Mouse (Mus musculus) fat pad, adult 2 months (tissue): Measurements from ENCODE around the gene Chrne.

Experiments
- DNase-seq: peaks from one replicate; pipeline ENCODE4 v3.0.0-alpha.2; 2011; ENCODE audit warnings: low read depth, low spot score; ENCODE audit errors: extremely low read depth

Chrne gene

GRCm38 (mm10) chr11:70628431-70628830 lies 9.4 kb upstream of the Chrne start:
- DNase-seq: no peak

GRCm38 (mm10) chr11:70626877-70627276 lies 7.9 kb upstream of the Chrne start:
- no peak for DNase-seq

GRCm38 (mm10) chr11:70625473-70625872 lies 6.5 kb upstream of the Chrne start:
- no peak for DNase-seq

GRCm38 (mm10) chr11:70623053-70623742 lies 4.2 kb upstream of the Chrne start:
- DNase-seq: no peak

- DNase-seq: no peak
These were observed 3.2 kb upstream of the Chrne start for GRCm38 (mm10) chr11:70621972-70622814.

- DNase-seq: no peak
These were observed 3.4 kb downstream of the Chrne start, which contains the start of gene 4930544D05Rik for GRCm38 (mm10) chr11:70615516-70616093. Gene 4930544D05Rik (plus strand): TSS chr11:70615848.

- no peak for DNase-seq
These were observed 3.9 kb downstream of the Chrne start for GRCm38 (mm10) chr11:70615074-70615473.

- no peak for DNase-seq
These were observed 6.5 kb downstream of the Chrne start for GRCm38 (mm10) chr11:70612505-70612904.

GRCm38 (mm10) chr11:70610752-70611151 lies 8.3 kb downstream of the Chrne start:
- DNase-seq: no peak

- DNase-seq: no peak
These were observed 10.5 kb downstream of the Chrne start for GRCm38 (mm10) chr11:70608381-70609066.

GRCm38 (mm10) chr11:70607611-70608010 lies 11.4 kb downstream of the Chrne start:
- DNase-seq: no peak

- no peak for DNase-seq
These were observed 12.3 kb downstream of the Chrne start for GRCm38 (mm10) chr11:70606717-70607116.

- DNase-seq: no peak
These were observed 13.9 kb downstream of the Chrne start for GRCm38 (mm10) chr11:70605024-70605566.

GRCm38 (mm10) chr11:70598451-70598953 lies 20.5 kb downstream of the Chrne start:
- DNase-seq: no peak

- DNase-seq: no peak
These were observed 21.7 kb downstream of the Chrne start for GRCm38 (mm10) chr11:70597301-70597700.

GRCm38 (mm10) chr11:70596094-70596493 lies 22.9 kb downstream of the Chrne start:
- no peak for DNase-seq

- no peak for DNase-seq
These were observed 23.4 kb downstream of the Chrne start for GRCm38 (mm10) chr11:70595638-70596037.

- no peak for DNase-seq
These were observed 24.6 kb downstream of the Chrne start for GRCm38 (mm10) chr11:70594253-70594989.

- DNase-seq: no peak
These were observed 27.3 kb downstream of the Chrne start for GRCm38 (mm10) chr11:70591733-70592132.

GRCm38 (mm10) chr11:70586954-70587353 lies 32.1 kb downstream of the Chrne start:
- no peak for DNase-seq
